Mouse (Mus musculus): ENCODE data around the gene Prn. TPM values are rescaled to one million over a fixed set of nuclear protein-coding genes. Genes with fewer than 3 reads are reported as not detected.

Prn gene
- polyA plus RNA-seq, 1 experiment from 2014 or later: not detected

GRCm38 (mm10) chr2:131944370-131944769, 34.6 kb downstream of the Prn start:
- Histone ChIP-seq H3K9me3 (no peaks in the 10 kb centered on the region), H3K4me3 (no peak overlapping the region), H3K27ac (no peak overlapping the region), H3K4me1 (replicated peaks) (peaks cover 8% of the 10 kb centered on the region; the same call in 1 of the 2 replicates), H3K27me3 (ENCODE audit: insufficient read depth, poor library complexity, severe bottlenecking) (peaks cover 5% of the 10 kb centered on the region; the same call in 1 of the 2 replicates), H3K36me3 (no peaks in the 10 kb centered on the region)
- WGBS: 11% methylated on average over 1 of the region's 1 CpGs
- DNase-seq (ENCODE audit: low spot score): no peak

GRCm38 (mm10) chr2:131945225-131945624, 35.5 kb downstream of the Prn start:
- WGBS: 91% methylated on average over 8 of the region's 8 CpGs
- DNase-seq (ENCODE audit: low spot score): no peak
- Histone ChIP-seq H3K27ac (no peak overlapping the region), H3K36me3 (no peaks in the 10 kb centered on the region), H3K4me1 (replicated peaks) (peaks cover 8% of the 10 kb centered on the region; the same call in 1 of the 2 replicates), H3K9me3 (no peaks in the 10 kb centered on the region), H3K4me3 (no peak overlapping the region), H3K27me3 (ENCODE audit: insufficient read depth, poor library complexity, severe bottlenecking) (peaks cover 9% of the 10 kb centered on the region; the same call in 1 of the 2 replicates)

- Histone ChIP-seq H3K4me1 (replicated peaks) (peaks cover 13% of the 10 kb centered on the region), H3K36me3 (no peaks in the 10 kb centered on the region), H3K4me3 (no peak overlapping the region), H3K27me3 (ENCODE audit: insufficient read depth, poor library complexity, severe bottlenecking) (peaks cover 14% of the 10 kb centered on the region), H3K27ac (no peak overlapping the region), H3K9me3 (no peaks in the 10 kb centered on the region)
- no peak for DNase-seq (ENCODE audit: low spot score)
- WGBS: 87% methylated on average over 6 of the region's 6 CpGs
These were observed 36.0 kb downstream of the Prn start for GRCm38 (mm10) chr2:131945765-131946164.

GRCm38 (mm10) chr2:131946351-131946750, 36.6 kb downstream of the Prn start:
- DNase-seq (ENCODE audit: low spot score): no peak
- no peak overlapping the region for H3K27ac ChIP-seq
- H3K27me3 ChIP-seq (ENCODE audit: insufficient read depth, poor library complexity, severe bottlenecking): peaks cover 19% of the 10 kb centered on the region
- no peak overlapping the region for H3K4me3 ChIP-seq
- 90% methylated on average over 16 of the region's 16 CpGs for WGBS
- H3K9me3 ChIP-seq: no peaks in the 10 kb centered on the region
- H3K4me1 ChIP-seq (replicated peaks): peaks cover 14% of the 10 kb centered on the region
- H3K36me3 ChIP-seq: no peaks in the 10 kb centered on the region

- H3K36me3 ChIP-seq: no peaks in the 10 kb centered on the region
- H3K4me1 ChIP-seq (replicated peaks): peaks cover 21% of the 10 kb centered on the region
- H3K9me3 ChIP-seq: no peaks in the 10 kb centered on the region
- WGBS: 81% methylated on average over 3 of the region's 3 CpGs
- DNase-seq (ENCODE audit: low spot score): no peak
- H3K27ac ChIP-seq: no peak overlapping the region
- no peak overlapping the region for H3K4me3 ChIP-seq
- H3K27me3 ChIP-seq (ENCODE audit: insufficient read depth, poor library complexity, severe bottlenecking): peaks cover 37% of the 10 kb centered on the region
These were observed 38.4 kb downstream of the Prn start for GRCm38 (mm10) chr2:131948156-131948555.

- 77% methylated on average over 11 of the region's 11 CpGs for WGBS
- Histone ChIP-seq H3K27ac (no peak overlapping the region), H3K9me3 (no peaks in the 10 kb centered on the region), H3K4me3 (no peak overlapping the region), H3K4me1 (replicated peaks) (peaks cover 27% of the 10 kb centered on the region), H3K36me3 (no peaks in the 10 kb centered on the region), H3K27me3 (ENCODE audit: insufficient read depth, poor library complexity, severe bottlenecking) (peaks cover 46% of the 10 kb centered on the region)
- DNase-seq (ENCODE audit: low spot score): no peak
These were observed 39.3 kb downstream of the Prn start for GRCm38 (mm10) chr2:131948916-131949639.

- Histone ChIP-seq H3K27ac (no peak overlapping the region), H3K27me3 (ENCODE audit: insufficient read depth, poor library complexity, severe bottlenecking) (peaks cover 55% of the 10 kb centered on the region), H3K9me3 (no peaks in the 10 kb centered on the region), H3K4me1 (replicated peaks) (peaks cover 30% of the 10 kb centered on the region), H3K36me3 (no peaks in the 10 kb centered on the region), H3K4me3 (no peak overlapping the region)
- 50% methylated on average over 9 of the region's 9 CpGs for WGBS
- DNase-seq (ENCODE audit: low spot score): peak; percentile 43
These were observed 40.2 kb downstream of the Prn start for GRCm38 (mm10) chr2:131949767-131950597.

GRCm38 (mm10) chr2:131950598-131951095, 40.9 kb downstream of the Prn start, which contains the start of gene Prnd:
Gene Prnd (plus strand): TSS chr2:131950861.
- Histone ChIP-seq H3K9me3 (no peaks in the 10 kb centered on the region), H3K27me3 (ENCODE audit: insufficient read depth, poor library complexity, severe bottlenecking) (peaks cover 58% of the 10 kb centered on the region), H3K4me3 (no peak within 1 kb of the TSS), H3K4me1 (replicated peaks) (peaks cover 36% of the 10 kb centered on the region), H3K27ac (no peak within 1 kb of the TSS), H3K36me3 (no peaks in the 10 kb centered on the region)
- DNase-seq (ENCODE audit: low spot score): no peak
- 10% methylated on average over 11 of the region's 11 CpGs for WGBS

- no peaks in the 10 kb centered on the region for H3K9me3 ChIP-seq
- H3K27me3 ChIP-seq (ENCODE audit: insufficient read depth, poor library complexity, severe bottlenecking): peaks cover 66% of the 10 kb centered on the region
- 61% methylated on average over 2 of the region's 2 CpGs for WGBS
- H3K4me1 ChIP-seq (replicated peaks): peaks cover 36% of the 10 kb centered on the region
- H3K27ac ChIP-seq: no peak overlapping the region
- no peak for DNase-seq (ENCODE audit: low spot score)
- H3K4me3 ChIP-seq: no peak overlapping the region
- no peaks in the 10 kb centered on the region for H3K36me3 ChIP-seq
These were observed 42.7 kb downstream of the Prn start for GRCm38 (mm10) chr2:131952456-131952855.

GRCm38 (mm10) chr2:131952961-131953538, 43.3 kb downstream of the Prn start:
- H3K4me3 ChIP-seq: peak overlapping the region; percentile 38
- 14% methylated on average over 29 of the region's 29 CpGs for WGBS

GRCm38 (mm10) chr2:131953711-131954110, 44.0 kb downstream of the Prn start:
- 92% methylated on average over 4 of the region's 4 CpGs for WGBS
- Histone ChIP-seq H3K27ac (no peak overlapping the region), H3K27me3 (ENCODE audit: insufficient read depth, poor library complexity, severe bottlenecking) (peaks cover 66% of the 10 kb centered on the region), H3K9me3 (no peaks in the 10 kb centered on the region), H3K4me1 (replicated peaks) (peaks cover 28% of the 10 kb centered on the region), H3K4me3 (peak overlapping the region; percentile 38; the same call in 1 of the 2 replicates), H3K36me3 (no peaks in the 10 kb centered on the region)
- no peak for DNase-seq (ENCODE audit: low spot score)

More at GRCm38 (mm10) chr2:131952961-131953538, 43.3 kb downstream of the Prn start:
- H3K4me1 ChIP-seq (replicated peaks): peaks cover 32% of the 10 kb centered on the region
- no peak overlapping the region for H3K27ac ChIP-seq
- peaks cover 66% of the 10 kb centered on the region for H3K27me3 ChIP-seq (ENCODE audit: insufficient read depth, poor library complexity, severe bottlenecking)
- H3K9me3 ChIP-seq: no peaks in the 10 kb centered on the region
- H3K36me3 ChIP-seq: no peaks in the 10 kb centered on the region
- peak; percentile 30 for DNase-seq (ENCODE audit: low spot score)

GRCm38 (mm10) chr2:131954835-131955234, 45.1 kb downstream of the Prn start:
- no peaks in the 10 kb centered on the region for H3K36me3 ChIP-seq

More at GRCm38 (mm10) chr2:131954835-131955234, 45.1 kb downstream of the Prn start:
- peak overlapping the region; percentile 50 for H3K4me3 ChIP-seq
- no peak for DNase-seq (ENCODE audit: low spot score)
- H3K27ac ChIP-seq: no peak overlapping the region
- no peaks in the 10 kb centered on the region for H3K9me3 ChIP-seq
- peaks cover 28% of the 10 kb centered on the region for H3K4me1 ChIP-seq (replicated peaks)
- H3K27me3 ChIP-seq (ENCODE audit: insufficient read depth, poor library complexity, severe bottlenecking): peaks cover 61% of the 10 kb centered on the region
- 62% methylated on average over 9 of the region's 9 CpGs for WGBS
